In the genomic region with DNA sequence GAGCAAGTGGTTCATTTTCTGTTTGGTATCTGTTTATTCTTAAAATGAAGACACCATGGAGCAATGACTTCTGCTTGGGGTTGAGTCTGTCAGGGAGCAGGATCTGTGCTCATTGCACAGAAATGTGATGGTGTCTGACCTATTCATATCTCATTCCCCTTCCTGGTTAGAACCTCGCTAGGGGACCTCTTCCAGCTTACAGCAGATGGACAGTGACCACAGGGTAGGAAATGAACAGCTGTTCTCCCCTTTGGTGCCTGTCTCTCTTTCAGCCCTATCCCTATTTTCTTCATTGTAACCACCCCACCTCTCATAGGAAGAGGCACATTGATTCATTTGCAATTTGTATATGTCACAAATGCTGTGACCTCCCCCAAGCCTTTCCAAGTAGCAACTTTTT, we compare ENCODE assay signal across 24 mouse cellular contexts.
DNase-seq lines count a peak whose midpoint lies in the region; ATAC-seq and TF ChIP-seq lines count a peak whose summit lies in the region.
"Had no signal": no experiment of that assay in that cellular context is flagged by ENCODE, and none has a peak within 500 bp of the region (broad histone marks: within the 10 kb centered on the region; RNA-seq: fewer than 3 reads in every experiment).

No protein-coding gene starts in this region.

- DNase-seq in left cerebral cortex, postnatal 4 days: peak; percentile 27
- DNase-seq in left cerebral cortex, adult 2 months (ENCODE audit: extremely low spot score in 1 of 2, low spot score in 2 of 2): no peak
- DNase-seq in cerebellum, adult 2 months: peak; percentile 55 to 77
- peak; percentile 58 for DNase-seq in cerebellum, postnatal 25 days
- DNase-seq in natural killer cell, adult 2 months (ENCODE audit: low spot score in 2 of 2): no peak
- no peak for DNase-seq in adrenal gland, adult 8-10 months
- DNase-seq: adrenal gland, adult 2 months; gastrocnemius, postnatal 10 days; kidney, adult 2 months; layer of hippocampus, adult 9-11 months; liver had no signal

- no peak overlapping the region for H3K4me3 ChIP-seq in left cerebral cortex, adult 2 months
- no peak overlapping the region for H3K4me3 ChIP-seq in cerebellum, adult 2 months (replicated peaks; ENCODE audit: insufficient read depth, low read depth, low read length)
- no peak overlapping the region for H3K4me3 ChIP-seq in intestine, embryonic 15.5 days (replicated peaks)
- H3K4me3 ChIP-seq: embryonic facial prominence, embryonic 15.5 days; heart, embryonic 10.5 days; limb, embryonic 10.5 days; midbrain, embryonic 15.5 days; neural tube, embryonic 15.5 days had no signal

- H3K4me2 ChIP-seq in intestine, embryonic 15.5 days (replicated peaks): no peak overlapping the region
- H3K4me2 ChIP-seq: embryonic facial prominence, embryonic 15.5 days; midbrain, embryonic 15.5 days; neural tube, embryonic 15.5 days had no signal

- intact Hi-C loops in left cerebral cortex, postnatal 4 days (cut with DNase I): no loop called here
- intact Hi-C loops in left cerebral cortex, adult 2 months (cut with DNase I): no loop called here

- WGBS in cerebellum, adult 2 months: 14% methylated on average over 1 of the region's 1 CpGs
- 57% methylated on average over 1 of the region's 1 CpGs for WGBS in intestine, embryonic 15.5 days

- no peak overlapping the region for H3K9ac ChIP-seq in intestine, embryonic 15.5 days
- H3K9ac ChIP-seq: embryonic facial prominence, embryonic 15.5 days; midbrain, embryonic 15.5 days; neural tube, embryonic 15.5 days had no signal

- peaks cover 25% of the 10 kb centered on the region for H3K4me1 ChIP-seq in cerebellum, adult 2 months (ENCODE audit: control insufficient read depth, insufficient read depth, low read length)
- H3K4me1 ChIP-seq in intestine, embryonic 15.5 days (replicated peaks): no peaks in the 10 kb centered on the region
- H3K4me1 ChIP-seq: embryonic facial prominence, embryonic 15.5 days; heart, embryonic 10.5 days; limb, embryonic 10.5 days had no signal

- TF ChIP-seq POLR2A in cerebellum, adult 2 months (IDR thresholded peaks at IDR 0.05; ENCODE audit: borderline replicate concordance, insufficient read depth, low read length): no peak

- ATAC-seq in intestine, embryonic 15.5 days: no peak
- ATAC-seq: forebrain, embryonic 14.5 days; lung, postnatal 0 days; midbrain, embryonic 15.5 days; Patski had no signal

- TF ChIP-seq CTCF in left cerebral cortex, adult 2 months (IDR thresholded peaks at IDR 0.05): no peak
- no peak for TF ChIP-seq CTCF in cerebellum, adult 2 months (IDR thresholded peaks at IDR 0.05; ENCODE audit: borderline replicate concordance, insufficient read depth, low read depth, low read length)

- no peaks in the 10 kb centered on the region for H3K9me3 ChIP-seq in intestine, embryonic 15.5 days
- H3K9me3 ChIP-seq: embryonic facial prominence, embryonic 15.5 days; G1E; heart, embryonic 10.5 days; limb, embryonic 10.5 days; midbrain, embryonic 15.5 days; neural tube, embryonic 15.5 days had no signal

- H3K27me3 ChIP-seq in cerebellum, adult 2 months (ENCODE audit: control insufficient read depth, insufficient read depth, low read length): no peaks in the 10 kb centered on the region
- no peaks in the 10 kb centered on the region for H3K27me3 ChIP-seq in intestine, embryonic 15.5 days (replicated peaks)
- H3K27me3 ChIP-seq: CH12.LX; embryonic facial prominence, embryonic 15.5 days; midbrain, embryonic 15.5 days; neural tube, embryonic 15.5 days had no signal

- no peaks in the 10 kb centered on the region for H3K36me3 ChIP-seq in intestine, embryonic 15.5 days
- H3K36me3 ChIP-seq: embryonic facial prominence, embryonic 15.5 days; G1E; heart, embryonic 10.5 days; limb, embryonic 10.5 days; midbrain, embryonic 15.5 days; neural tube, embryonic 15.5 days had no signal

- no peak overlapping the region for H3K27ac ChIP-seq in left cerebral cortex, adult 2 months
- peak overlapping the region; percentile 70 for H3K27ac ChIP-seq in cerebellum, adult 2 months (ENCODE audit: insufficient read depth, low read length)
- no peak overlapping the region for H3K27ac ChIP-seq in intestine, embryonic 15.5 days
- H3K27ac ChIP-seq: embryonic facial prominence, embryonic 15.5 days; heart, embryonic 10.5 days; kidney, postnatal 0 days; limb, embryonic 10.5 days; macrophage; midbrain, embryonic 15.5 days; neural tube, embryonic 15.5 days had no signal

Comparison
In these comparisons a context has a peak if more than half of its experiments do, and no peak if none do; other contexts are left out.
1. DNase-seq: peak in left cerebral cortex, postnatal 4 days (single experiment), cerebellum, adult 2 months (2 of 2) and cerebellum, postnatal 25 days (2 of 2); none in left cerebral cortex, adult 2 months (0 of 2), natural killer cell, adult 2 months (0 of 2) and adrenal gland, adult 8-10 months (single experiment).